Mouse (Mus musculus) kidney, postnatal 25 days (tissue): ENCODE measurements around the gene Megf11.
"Not testable (repeated sequence)": the region's sequence is repeated elsewhere in the genome, so short reads cannot be mapped to it uniquely, and the experiment has no call there.

Source experiments
- DNase-seq, 2 experiments: peaks; one replicate each; pipeline ENCODE4 v3.0.0; 2021; ENCODE audit warnings: mixed read lengths in 2 of 2

The Megf11 gene

DNA sequence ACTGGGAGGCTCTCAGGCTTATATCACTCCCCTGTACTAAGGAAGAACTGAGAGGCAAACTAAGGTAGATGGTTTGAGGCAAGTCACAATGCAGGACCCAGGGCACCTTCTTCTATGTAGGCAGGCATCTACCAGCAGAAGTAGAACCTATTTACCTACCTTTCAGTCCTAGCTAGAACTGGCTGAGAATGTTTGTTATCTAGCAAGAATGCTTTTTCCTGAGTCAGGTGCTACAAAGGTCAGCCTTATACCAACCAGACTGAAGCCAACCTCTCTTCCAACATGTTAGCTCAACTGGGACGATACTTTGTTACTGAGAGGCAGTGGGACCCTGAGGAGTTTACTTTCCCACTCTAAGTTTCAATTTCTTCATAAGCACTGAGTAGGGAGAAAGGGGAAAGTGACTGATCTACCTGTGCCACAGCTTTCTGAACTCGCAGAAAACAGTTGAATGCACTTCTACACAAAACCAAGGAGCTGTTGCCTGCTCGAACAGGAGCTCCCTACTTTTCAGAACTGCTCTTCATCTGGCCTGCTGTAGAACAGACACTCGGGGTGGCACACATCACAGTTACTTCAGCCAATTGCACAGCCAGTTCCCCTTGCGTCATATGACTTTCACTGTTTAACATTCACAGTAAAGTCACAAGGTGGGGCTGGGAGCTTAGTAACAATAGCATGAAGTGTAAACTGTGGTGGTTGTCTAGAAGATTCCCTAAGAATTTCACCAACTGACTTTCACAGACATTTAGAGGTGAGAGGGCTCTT lies 318.8 kb downstream of the Megf11 start:
- no peak for DNase-seq

DNA sequence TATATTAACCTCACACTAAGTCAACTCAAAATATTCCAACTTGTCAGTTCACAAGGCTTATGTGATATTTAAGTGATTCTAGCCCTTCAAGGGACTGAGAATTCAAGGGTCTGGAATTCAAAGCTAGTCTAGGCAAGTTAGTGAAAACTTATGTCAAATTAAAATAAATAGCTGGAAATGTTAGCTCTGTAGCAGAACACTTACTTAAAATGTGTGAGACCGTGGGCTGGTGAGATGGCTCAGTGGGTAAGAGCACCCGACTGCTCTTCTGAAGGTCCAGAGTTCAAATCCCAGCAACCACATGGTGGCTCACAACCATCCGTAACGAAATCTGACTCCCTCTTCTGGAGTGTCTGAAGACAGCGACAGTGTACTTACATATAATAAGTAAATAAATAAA lies 324.9 kb downstream of the Megf11 start:
- DNase-seq = not testable (repeated sequence)

DNA sequence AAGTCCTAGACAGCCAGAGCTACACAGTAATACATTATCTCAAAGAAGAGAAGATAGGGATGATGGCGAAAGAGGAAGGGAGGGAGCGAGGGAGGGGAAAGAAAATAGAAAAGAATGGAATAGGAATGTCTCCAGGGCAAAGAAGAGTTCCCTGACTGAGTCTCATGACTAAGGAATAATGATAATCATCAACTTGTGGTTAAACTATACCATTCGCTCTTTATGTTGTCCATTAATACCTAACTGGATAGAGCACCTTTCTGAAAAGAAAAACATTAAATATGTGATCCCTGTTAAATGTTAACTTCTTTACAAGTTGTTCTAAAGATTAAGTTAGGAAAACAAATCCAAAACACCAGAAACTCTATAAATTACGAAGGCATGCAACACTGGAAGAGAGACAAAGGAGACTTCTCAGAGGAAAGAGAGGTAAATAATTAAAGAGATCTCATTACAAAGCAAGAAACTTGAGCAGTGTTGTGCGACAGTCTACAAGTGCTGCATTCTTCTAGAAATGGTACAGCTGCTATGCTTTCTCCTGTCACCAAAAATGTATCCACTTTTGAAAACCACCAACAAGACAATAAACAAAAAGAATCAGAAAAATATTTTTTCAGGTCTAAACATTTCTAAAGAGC lies 334.2 kb downstream of the Megf11 start:
- no peak for DNase-seq

DNA sequence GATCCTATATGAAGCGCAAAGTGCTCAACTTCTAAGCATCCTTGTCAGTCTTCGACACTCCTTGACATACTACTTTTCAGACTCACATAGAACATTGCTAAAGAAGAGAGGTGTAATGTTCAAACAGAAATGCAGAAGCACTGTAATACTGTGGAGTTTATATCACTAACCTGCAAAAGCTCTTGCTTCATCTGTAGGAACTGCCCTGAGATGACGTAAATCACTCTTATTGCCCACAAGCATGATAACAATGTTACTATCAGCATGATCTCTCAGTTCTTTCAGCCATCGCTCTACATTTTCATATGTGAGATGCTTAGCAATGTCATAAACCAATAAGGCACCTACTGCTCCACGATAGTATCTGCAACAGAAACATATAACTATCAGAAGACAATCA lies 341.0 kb downstream of the Megf11 start:
- no peak for DNase-seq

DNA sequence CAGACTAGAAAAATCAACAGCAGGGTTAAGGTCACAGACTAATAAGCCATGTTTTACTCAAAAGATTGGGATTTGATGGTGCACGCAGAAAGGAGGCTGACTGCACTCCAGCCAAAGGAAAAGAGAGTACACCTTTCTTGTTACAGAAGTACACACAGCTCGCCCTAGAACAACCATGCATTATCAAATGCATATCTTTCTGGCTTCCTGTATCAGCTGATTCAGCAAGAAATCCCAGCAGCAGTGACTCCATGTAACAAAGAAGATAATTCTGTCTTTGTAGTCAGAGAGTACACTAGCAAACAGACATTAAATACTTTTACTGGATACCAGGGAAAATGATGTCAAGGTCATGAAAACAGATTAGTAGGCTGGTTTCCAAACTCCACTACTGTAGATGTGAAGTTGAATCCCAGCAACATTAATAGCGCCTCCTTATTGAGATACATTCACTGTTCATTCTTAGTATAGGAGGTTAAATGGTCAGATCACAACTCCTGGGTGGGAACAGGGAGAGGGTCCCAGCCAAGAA lies 345.7 kb downstream of the Megf11 start:
- no peak for DNase-seq

- DNase-seq = peak in 1 of 2 experiments; percentile 5
These were observed 348.7 kb downstream of the Megf11 start for GRCm38 (mm10) chr9:64734166-64734565.

DNA sequence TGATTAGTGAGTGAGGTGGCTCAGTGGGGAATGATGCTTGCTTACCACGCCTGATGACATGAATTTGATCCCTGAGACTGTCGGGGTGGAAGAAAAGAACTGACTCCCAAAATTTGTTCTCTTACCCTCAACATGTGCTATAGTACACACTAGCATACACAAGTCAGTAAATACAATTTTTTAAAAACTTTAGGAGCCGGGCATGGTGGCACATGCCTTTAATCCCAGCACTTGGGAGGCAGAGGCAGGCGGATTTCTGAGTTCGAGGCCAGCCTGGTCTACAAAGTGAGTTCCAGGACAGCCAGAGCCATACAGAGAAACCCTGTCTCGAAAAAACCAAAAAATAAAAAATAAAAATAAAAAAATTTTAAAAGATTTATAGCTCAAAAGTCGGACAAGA lies 349.6 kb downstream of the Megf11 start:
- not testable (repeated sequence) for DNase-seq

DNA sequence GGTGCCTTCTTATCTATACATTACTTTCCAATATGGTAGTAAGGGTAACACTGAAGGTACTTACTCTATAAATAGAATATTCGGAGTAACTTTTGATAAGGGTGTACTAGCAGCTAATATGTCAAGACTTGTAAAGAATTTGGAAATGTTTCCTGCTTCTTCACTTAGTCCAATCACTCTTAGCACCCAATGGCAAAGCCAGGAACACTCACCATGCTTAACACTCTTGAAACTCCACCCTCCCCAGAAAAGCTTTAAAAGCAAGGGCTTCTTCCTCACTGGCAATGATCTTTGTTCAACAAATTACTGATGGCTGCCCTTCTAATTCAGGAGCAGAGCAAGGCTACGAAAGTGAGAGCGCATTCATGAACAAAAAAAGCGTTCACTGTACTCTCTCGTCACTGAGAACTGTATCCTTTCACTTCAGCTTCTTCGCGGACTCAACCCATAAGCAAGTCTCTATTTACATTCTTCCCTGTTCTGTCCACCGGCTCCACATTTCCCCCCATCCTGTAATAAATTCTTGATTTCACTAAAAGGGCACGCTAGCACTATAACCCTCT lies 350.7 kb downstream of the Megf11 start:
- DNase-seq = peak in 1 of 2 experiments; percentile 2

- peak; percentile 69 to 86 for DNase-seq
These were observed 351.4 kb downstream of the Megf11 start for GRCm38 (mm10) chr9:64736639-64737405.

- peak; percentile 98 for DNase-seq
These were observed 352.2 kb downstream of the Megf11 start, which contains the start of gene Rab11a for GRCm38 (mm10) chr9:64737406-64738201. Rab11a (minus strand) TSS chr9:64737758.

- DNase-seq = no peak
These were observed 353.6 kb downstream of the Megf11 start for GRCm38 (mm10) chr9:64739001-64739400.

DNA sequence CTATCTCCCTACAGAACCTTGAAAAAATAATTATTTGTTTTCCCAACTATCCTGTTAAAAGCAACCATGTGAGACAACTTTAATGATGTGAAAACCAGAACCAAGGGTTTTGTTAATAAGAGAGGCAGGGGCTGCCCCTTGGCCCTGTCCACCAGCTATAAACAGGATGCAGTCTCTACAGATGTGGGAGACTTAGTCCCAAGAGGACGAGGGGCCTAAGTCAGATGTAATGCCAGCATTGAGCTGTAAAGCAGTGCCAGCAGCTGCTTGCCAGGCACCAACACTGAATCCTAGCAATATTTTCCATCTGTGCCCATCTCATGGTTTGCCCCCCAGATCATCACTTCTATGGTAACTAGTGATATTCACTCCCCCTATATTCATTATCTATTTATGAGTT lies 357.0 kb downstream of the Megf11 start:
- no peak for DNase-seq

- DNase-seq = no peak
These were observed 362.3 kb downstream of the Megf11 start for GRCm38 (mm10) chr9:64747735-64748134.

DNA sequence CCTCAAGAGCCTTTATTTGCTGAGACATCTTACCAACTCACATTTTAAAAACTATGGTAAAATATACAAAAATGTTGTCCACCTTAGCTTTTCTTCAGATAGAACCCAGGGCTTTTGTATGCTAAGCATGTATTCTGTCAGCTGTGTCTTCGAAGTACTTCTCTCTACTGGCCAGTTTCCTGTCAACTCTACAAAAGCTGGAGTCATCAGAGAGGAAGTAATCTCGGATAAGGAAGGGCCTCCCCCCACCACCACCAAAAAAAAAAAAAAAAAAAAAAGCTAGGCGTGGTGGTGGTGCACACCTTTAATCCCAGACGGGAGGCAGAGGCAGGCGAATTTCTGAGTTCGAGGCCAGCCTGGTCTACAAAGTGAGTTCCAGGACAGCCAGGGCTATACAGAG lies 363.9 kb downstream of the Megf11 start:
- no peak for DNase-seq

- no peak for DNase-seq
These were observed 367.1 kb downstream of the Megf11 start for GRCm38 (mm10) chr9:64752575-64752974.

DNA sequence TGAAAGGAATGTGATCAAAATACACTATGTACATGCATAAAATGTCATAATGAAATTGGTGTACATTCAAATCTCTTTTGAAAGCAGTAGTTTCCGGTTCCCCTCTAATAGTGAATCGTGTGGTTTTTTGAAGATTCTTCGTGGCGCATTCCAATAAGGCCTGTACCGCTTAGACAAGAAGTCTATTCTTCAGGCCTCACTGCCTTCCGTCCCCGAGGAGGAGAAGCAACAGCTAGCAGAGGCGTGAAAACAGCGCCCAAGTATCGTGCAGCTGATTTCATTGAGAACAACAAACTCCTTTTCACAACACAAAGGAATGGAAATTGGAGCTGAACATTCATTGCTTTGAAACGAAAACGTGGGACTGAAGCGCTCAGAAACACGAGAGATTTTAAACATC lies 372.6 kb downstream of the Megf11 start:
- no peak for DNase-seq
